Mouse (Mus musculus): ENCODE results near the gene Krt20.

The Krt20 gene

GRCm38 (mm10) chr11:99406186-99406585, 31.8 kb downstream of the Krt20 start:
- DNase-seq (ENCODE audit: low spot score): no peak

- DNase-seq (ENCODE audit: low spot score): no peak
These were observed 37.9 kb downstream of the Krt20 start for GRCm38 (mm10) chr11:99399956-99400549.

GRCm38 (mm10) chr11:99398832-99399231, 39.1 kb downstream of the Krt20 start:
- DNase-seq (ENCODE audit: low spot score): no peak

GRCm38 (mm10) chr11:99398084-99398483, 39.9 kb downstream of the Krt20 start:
- DNase-seq (ENCODE audit: low spot score): no peak

GRCm38 (mm10) chr11:99396661-99397060, 41.3 kb downstream of the Krt20 start:
- DNase-seq (ENCODE audit: low spot score): no peak

- DNase-seq (ENCODE audit: low spot score): no peak
These were observed 41.9 kb downstream of the Krt20 start for GRCm38 (mm10) chr11:99396034-99396433.

- DNase-seq (ENCODE audit: low spot score): no peak
These were observed 45.5 kb downstream of the Krt20 start for GRCm38 (mm10) chr11:99392492-99392891.

GRCm38 (mm10) chr11:99391375-99391774, 46.6 kb downstream of the Krt20 start:
- DNase-seq (ENCODE audit: low spot score): no peak

GRCm38 (mm10) chr11:99390866-99391265, 47.1 kb downstream of the Krt20 start:
- no peak for DNase-seq (ENCODE audit: low spot score)

GRCm38 (mm10) chr11:99389264-99389663, 48.7 kb downstream of the Krt20 start, which contains the start of gene Krt10:
Krt10 (minus strand) TSS chr11:99389364.
- no peak for DNase-seq (ENCODE audit: low spot score)

GRCm38 (mm10) chr11:99388661-99389060, 49.3 kb downstream of the Krt20 start:
- DNase-seq (ENCODE audit: low spot score): no peak

- peak; percentile 88 for DNase-seq (ENCODE audit: low spot score)
These were observed 51.9 kb downstream of the Krt20 start for GRCm38 (mm10) chr11:99385813-99386721.

- no peak for DNase-seq (ENCODE audit: low spot score)
These were observed 58.4 kb downstream of the Krt20 start for GRCm38 (mm10) chr11:99379568-99379967.
